In genomic region chr17:62961596-62962291, GRCm38 (mm10) we compare ENCODE assay signal across 11 mouse cellular contexts.
DNase-seq lines count a peak whose midpoint lies in the region; ATAC-seq lines count a peak whose summit lies in the region.
"Had no signal": no experiment of that assay in that cellular context is flagged by ENCODE, and none has a peak within 500 bp of the region (broad histone marks: within the 10 kb centered on the region; RNA-seq: fewer than 3 reads in every experiment).

No protein-coding gene starts in this region.

- no peak for DNase-seq in frontal cortex, postnatal 36 days (ENCODE audit: low spot score in 2 of 2)
- DNase-seq in ovary, postnatal 36 days (ENCODE audit: low spot score), result peak; percentile 47
- DNase-seq in ovary, postnatal 14 days (ENCODE audit: low spot score), result no peak
- peak; percentile 34 for DNase-seq in kidney, postnatal 10 days
- peak; percentile 14 for DNase-seq in yolk sac, embryonic 10.5 days (ENCODE audit: low spot score)
- no peak for DNase-seq in spleen, postnatal 36 days (ENCODE audit: low spot score in 2 of 2)
- DNase-seq: heart, adult 11 months; heart, postnatal 4 days; right cerebral cortex, adult 18-20 months had no signal

- peak; percentile 41; the same call in 1 of the 2 replicates for ATAC-seq in frontal cortex, adult (ENCODE audit: low TSS enrichment)
- ATAC-seq in granulocyte monocyte progenitor cell, adult 5-6 weeks (replicated peaks; ENCODE audit: poor library complexity, severe bottlenecking), result no peak

Comparison
In these comparisons a context has a peak if more than half of its experiments do, and no peak if none do; other contexts are left out.
1. DNase-seq: peak in ovary, postnatal 36 days (single experiment), kidney, postnatal 10 days (single experiment) and yolk sac, embryonic 10.5 days (single experiment); none in frontal cortex, postnatal 36 days (0 of 2), ovary, postnatal 14 days (single experiment) and spleen, postnatal 36 days (0 of 2).